In the genomic region with DNA sequence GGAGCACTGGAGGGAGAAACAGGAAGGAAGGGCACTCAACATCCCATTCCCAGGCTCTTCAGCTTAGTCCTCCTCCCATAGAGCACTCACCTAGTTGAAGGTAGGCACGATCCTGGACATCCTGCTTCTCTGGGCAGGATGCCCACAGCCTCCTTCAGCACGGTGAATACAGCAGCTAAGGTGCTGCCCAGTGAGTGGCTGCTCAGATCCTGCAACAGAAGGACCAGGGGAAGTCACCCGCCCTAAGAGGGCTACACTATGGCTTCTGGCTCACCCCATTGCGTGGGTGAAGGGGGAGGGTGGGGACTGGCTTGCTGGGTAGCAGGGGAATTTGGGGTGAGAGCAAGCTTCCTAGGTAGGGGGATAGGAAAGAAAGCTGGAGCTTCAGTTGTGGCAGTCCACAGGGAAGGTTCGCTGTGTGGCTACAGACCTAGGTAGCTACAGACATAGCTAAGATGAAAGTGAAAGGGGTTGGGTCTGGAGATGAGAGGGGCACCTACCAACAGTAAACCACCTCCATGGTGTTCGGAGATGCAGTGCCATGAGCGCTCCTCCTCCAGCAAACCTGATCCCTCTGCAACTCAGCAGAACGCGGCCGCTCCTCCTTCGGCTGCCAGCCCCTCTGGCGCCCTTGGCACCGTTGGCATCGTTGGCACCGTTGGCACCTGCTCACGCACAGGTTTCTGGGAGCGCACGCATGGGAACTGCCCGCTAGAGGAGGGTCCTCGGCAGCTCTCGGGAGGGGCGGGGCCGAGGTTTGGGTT, we compare ENCODE assay signal across 11 mouse cellular contexts. TPM values are rescaled to one million over a fixed set of nuclear protein-coding genes. Genes with fewer than 3 reads are reported as not detected.
A peak's percentile ranks its signal among the peaks of the same experiment; 100 is the strongest.
DNase-seq lines count a peak whose midpoint lies in the region; ATAC-seq and TF ChIP-seq lines count a peak whose summit lies in the region.
"Had no signal": no experiment of that assay in that cellular context is flagged by ENCODE, and none has a peak within 500 bp of the region (broad histone marks: within the 10 kb centered on the region; RNA-seq: fewer than 3 reads in every experiment).

No protein-coding gene starts in this region.

- H3K4me3 ChIP-seq in hindbrain, postnatal 0 days (ENCODE audit: low read length): no peak overlapping the region
- H3K4me3 ChIP-seq in hindbrain, embryonic 10.5 days: no peak overlapping the region
- peak overlapping the region; percentile 55 for H3K4me3 ChIP-seq in E14TG2a.4 (replicated peaks; ENCODE audit: low read length)
- H3K4me3 ChIP-seq in lung, embryonic 15.5 days: no peak overlapping the region

- no peak for TF ChIP-seq CTCF in hindbrain, postnatal 0 days (IDR thresholded peaks at IDR 0.05; ENCODE audit: low read depth)
- no peak for TF ChIP-seq CTCF in E14TG2a.4 (conservative IDR thresholded peaks at IDR 0.05; ENCODE audit: low read length)

- peak; percentile 57; the same call in 1 of the 2 replicates for ATAC-seq in hindbrain, postnatal 0 days
- ATAC-seq in lung, embryonic 15.5 days (ENCODE audit: borderline replicate concordance, extremely low read depth, low FRiP score, low TSS enrichment): peak; percentile 56; the same call in 1 of the 2 replicates

- WGBS in hindbrain, postnatal 0 days: 50% methylated on average over 23 of the region's 23 CpGs
- 59% methylated on average over 23 of the region's 23 CpGs for whole genome bisulfite sequencing in hindbrain, embryonic 10.5 days
- WGBS in lung, embryonic 15.5 days: 52% methylated on average over 23 of the region's 23 CpGs

- H3K27ac ChIP-seq in hindbrain, postnatal 0 days: no peak overlapping the region
- H3K27ac ChIP-seq in hindbrain, embryonic 10.5 days: no peak overlapping the region
- H3K27ac ChIP-seq in lung, embryonic 15.5 days: no peak overlapping the region; the same call in 1 of the 2 replicates
- H3K27ac ChIP-seq: macrophage had no signal

- no peaks in the 10 kb centered on the region for H3K27me3 ChIP-seq in hindbrain, postnatal 0 days (ENCODE audit: insufficient read depth, low read length)
- peaks cover 11% of the 10 kb centered on the region for H3K27me3 ChIP-seq in hindbrain, embryonic 10.5 days (ENCODE audit: insufficient read depth, poor library complexity, severe bottlenecking)
- peaks cover 61% of the 10 kb centered on the region for H3K27me3 ChIP-seq in E14TG2a.4 (ENCODE audit: insufficient read depth, low read length)
- H3K27me3 ChIP-seq in lung, embryonic 15.5 days: no peaks in the 10 kb centered on the region

- H3K4me1 ChIP-seq in hindbrain, postnatal 0 days (ENCODE audit: insufficient read depth, low read length): no peaks in the 10 kb centered on the region
- H3K4me1 ChIP-seq in hindbrain, embryonic 10.5 days (replicated peaks): peaks cover 4% of the 10 kb centered on the region
- H3K4me1 ChIP-seq in E14TG2a.4 (replicated peaks; ENCODE audit: low read depth, low read length): peaks cover 7% of the 10 kb centered on the region; the same call in 1 of the 2 replicates
- H3K4me1 ChIP-seq in lung, embryonic 15.5 days: peaks cover 6% of the 10 kb centered on the region

- peak; percentile 43 for DNase-seq in hindbrain, postnatal 0 days (ENCODE audit: low spot score)
- no peak for DNase-seq in hindbrain, embryonic 10.5 days (ENCODE audit: low spot score)
- peak; percentile 79 for DNase-seq in cerebellum, adult 8-10 months
- DNase-seq in left cerebral cortex, adult 8-10 months (ENCODE audit: low spot score in 2 of 2): no peak
- DNase-seq in urinary bladder, postnatal 36 days (ENCODE audit: low spot score in 2 of 2): no peak
- DNase-seq in spleen, postnatal 4 days (ENCODE audit: low spot score in 2 of 2): no peak

- no peak overlapping the region for H3K4me2 ChIP-seq in hindbrain, postnatal 0 days (ENCODE audit: low read depth, low read length)
- 0 out of 2 replicates have a peak overlapping the region, but pooled peaks have one; percentile 10 for H3K4me2 ChIP-seq in lung, embryonic 15.5 days

- H3K36me3 ChIP-seq in hindbrain, postnatal 0 days (ENCODE audit: insufficient read depth, low read length): no peaks in the 10 kb centered on the region; the same call in 1 of the 2 replicates
- peaks cover 5% of the 10 kb centered on the region; the same call in 1 of the 2 replicates for H3K36me3 ChIP-seq in hindbrain, embryonic 10.5 days
- peaks cover 4% of the 10 kb centered on the region; the same call in 1 of the 2 replicates for H3K36me3 ChIP-seq in E14TG2a.4 (ENCODE audit: insufficient read depth, low read length)
- no peaks in the 10 kb centered on the region for H3K36me3 ChIP-seq in lung, embryonic 15.5 days

- H3K9me3 ChIP-seq in hindbrain, postnatal 0 days (ENCODE audit: low read length): no peaks in the 10 kb centered on the region
- no peaks in the 10 kb centered on the region for H3K9me3 ChIP-seq in hindbrain, embryonic 10.5 days
- H3K9me3 ChIP-seq in E14TG2a.4 (ENCODE audit: low read length): no peaks in the 10 kb centered on the region
- H3K9me3 ChIP-seq in lung, embryonic 15.5 days: no peaks in the 10 kb centered on the region

- no peak overlapping the region for H3K9ac ChIP-seq in hindbrain, postnatal 0 days (replicated peaks; ENCODE audit: low read length)
- H3K9ac ChIP-seq in lung, embryonic 15.5 days: no peak overlapping the region

RNA-seq across cellular contexts. Expression of gene Ilkap, which starts 7.0 kb away (rescaled TPM):
- 66.7 and 66.9 TPM in 2 replicates for total RNA-seq in hindbrain, postnatal 0 days (2014; rRNA removed)
- 119 and 120 TPM in 2 replicates for polyA plus RNA-seq in hindbrain, postnatal 0 days (2015; fragmentation: Nextera tagmentation; extraction: Ambion mirVana)
- polyA plus RNA-seq in hindbrain, embryonic 10.5 days (2016; fragmentation: Nextera tagmentation; extraction: Ambion mirVana): 165 and 173 TPM in 2 replicates
- polyA plus RNA-seq in lung, embryonic 15.5 days (2015; fragmentation: Nextera tagmentation; extraction: Ambion mirVana): 146 and 149 TPM in 2 replicates
- total RNA-seq in left cerebral cortex, adult 8-10 months (2022): 10 to 100 TPM; 48.1 to 54.9 (median 52.2) TPM

RNA-seq across cellular contexts. Expression of gene Hes6, which starts 8.2 kb away (rescaled TPM):
- 154 and 160 TPM in 2 replicates for total RNA-seq in hindbrain, postnatal 0 days (2014; rRNA removed)
- 129 and 131 TPM in 2 replicates for polyA plus RNA-seq in hindbrain, postnatal 0 days (2015; fragmentation: Nextera tagmentation; extraction: Ambion mirVana)
- polyA plus RNA-seq in hindbrain, embryonic 10.5 days (2016; fragmentation: Nextera tagmentation; extraction: Ambion mirVana): 285 and 401 TPM in 2 replicates
- polyA plus RNA-seq in lung, embryonic 15.5 days (2015; fragmentation: Nextera tagmentation; extraction: Ambion mirVana): 85.4 and 91.3 TPM in 2 replicates
- total RNA-seq in left cerebral cortex, adult 8-10 months (2022): 10 to 100 TPM; 17.5 to 22.3 (median 21.8) TPM

RNA-seq across cellular contexts. Expression of gene Erfe, which starts 39.4 kb away (rescaled TPM):
- 0.25 and 0.42 TPM in 2 replicates for total RNA-seq in hindbrain, postnatal 0 days (2014; rRNA removed)
- 0.15 and 0.19 TPM in 2 replicates for polyA plus RNA-seq in hindbrain, postnatal 0 days (2015; fragmentation: Nextera tagmentation; extraction: Ambion mirVana)
- polyA plus RNA-seq in hindbrain, embryonic 10.5 days (2016; fragmentation: Nextera tagmentation; extraction: Ambion mirVana): 0.85 and 1.7 TPM in 2 replicates
- polyA plus RNA-seq in lung, embryonic 15.5 days (2015; fragmentation: Nextera tagmentation; extraction: Ambion mirVana): 3.3 and 3.5 TPM in 2 replicates
- total RNA-seq in left cerebral cortex, adult 8-10 months (2022): under 1 TPM; 0.21 to 0.78 (median 0.53) TPM
- total RNA-seq: heart, adult 18-20 months; layer of hippocampus, adult 8-10 months had no signal
- polyA plus RNA-seq: macrophage had no signal

RNA-seq across cellular contexts. Expression of gene Per2, which starts 53.5 kb away (rescaled TPM):
- total RNA-seq in hindbrain, postnatal 0 days (2014; rRNA removed): 10.0 and 12.0 TPM in 2 replicates
- polyA plus RNA-seq in hindbrain, postnatal 0 days (2015; fragmentation: Nextera tagmentation; extraction: Ambion mirVana): 4.2 and 5.1 TPM in 2 replicates
- 1.9 and 2.4 TPM in 2 replicates for polyA plus RNA-seq in hindbrain, embryonic 10.5 days (2016; fragmentation: Nextera tagmentation; extraction: Ambion mirVana)
- 8.2 and 11.4 TPM in 2 replicates for polyA plus RNA-seq in lung, embryonic 15.5 days (2015; fragmentation: Nextera tagmentation; extraction: Ambion mirVana)
- 10 to 100 TPM; 18.4 to 36.8 (median 25.1) TPM for total RNA-seq in left cerebral cortex, adult 8-10 months (2022)

RNA-seq across cellular contexts. Expression of gene Klhl30, which starts 54.8 kb away (rescaled TPM):
- total RNA-seq in hindbrain, postnatal 0 days (2014; rRNA removed): 0.31 and 0.79 TPM in 2 replicates
- 0.25 and 0.29 TPM in 2 replicates for polyA plus RNA-seq in hindbrain, postnatal 0 days (2015; fragmentation: Nextera tagmentation; extraction: Ambion mirVana)
- polyA plus RNA-seq in hindbrain, embryonic 10.5 days (2016; fragmentation: Nextera tagmentation; extraction: Ambion mirVana): 0.35 and 0.47 TPM in 2 replicates
- 1.6 and 2.3 TPM in 2 replicates for polyA plus RNA-seq in lung, embryonic 15.5 days (2015; fragmentation: Nextera tagmentation; extraction: Ambion mirVana)
- total RNA-seq in left cerebral cortex, adult 8-10 months (2022): under 1 TPM in 3 of 4 experiments, not detected in 1; 0.11 to 0.33 (median 0.21) TPM
- total RNA-seq: layer of hippocampus, adult 8-10 months had no signal
- polyA plus RNA-seq: macrophage had no signal

Comparison
In these comparisons a context has a peak if more than half of its experiments do, and no peak if none do; other contexts are left out.
1. DNase-seq: peak in hindbrain, postnatal 0 days (single experiment) and cerebellum, adult 8-10 months (single experiment); none in hindbrain, embryonic 10.5 days (single experiment), left cerebral cortex, adult 8-10 months (0 of 2), urinary bladder, postnatal 36 days (0 of 2) and spleen, postnatal 4 days (0 of 2).